Mouse (Mus musculus) hindbrain, embryonic 11.5 days (tissue): ENCODE data around the gene Cacng3. TPM values are rescaled to one million over a fixed set of nuclear protein-coding genes. Genes with fewer than 3 reads are reported as not detected.

Experiments
- ATAC-seq: fragments of 200-750 bp; cut with Nextera tagmentation; 2 replicates; pipeline ENCODE4 v1.8.0; 2017; ENCODE audit warnings: mild to moderate bottlenecking, moderate TSS enrichment, moderate library complexity; ENCODE audit not compliant: low FRiP score
- DNase-seq: peaks from one replicate; pipeline ENCODE4 v3.0.0-alpha.2; 2015; ENCODE audit warnings: low spot score
- H3K27ac ChIP-seq: fragments of 300-500 bp; sonication (generic); 2 replicates; pipeline ENCODE4 v1.5.1; 2014; ENCODE audit warnings: mild to moderate bottlenecking, low read depth, low read length
- H3K27me3 ChIP-seq: fragments of 300-500 bp; sonication (generic); 2 replicates; pipeline ENCODE4 v1.6.1; 2014; ENCODE audit warnings: mild to moderate bottlenecking, low read length, moderate library complexity, mixed read lengths; ENCODE audit not compliant: control insufficient read depth, insufficient read depth
- H3K36me3 ChIP-seq: fragments of 300-500 bp; sonication (generic); 2 replicates; pipeline ENCODE4 v1.6.1; 2014; ENCODE audit warnings: mild to moderate bottlenecking, low read length, moderate library complexity, mixed read lengths; ENCODE audit not compliant: control insufficient read depth, insufficient read depth
- H3K4me1 ChIP-seq: fragments of 300-500 bp; sonication (generic); replicated peaks from 2 replicates; pipeline ENCODE4 v1.6.1; 2014; ENCODE audit warnings: low read length, mixed read lengths; ENCODE audit not compliant: control insufficient read depth, insufficient read depth
- H3K4me2 ChIP-seq: fragments of 300-500 bp; sonication (generic); replicated peaks from 2 replicates; pipeline ENCODE4 v1.6.1; 2014; ENCODE audit warnings: mild to moderate bottlenecking, low read depth, low read length
- H3K4me3 ChIP-seq: fragments of 300-500 bp; sonication (generic); 2 replicates; pipeline ENCODE4 v1.5.1; 2014; ENCODE audit warnings: low read depth, low read length
- H3K9ac ChIP-seq: fragments of 300-500 bp; sonication (generic); 2 replicates; pipeline ENCODE4 v1.6.1; 2014; ENCODE audit warnings: low read depth, low read length
- H3K9me3 ChIP-seq: fragments of 300-500 bp; sonication (generic); 2 replicates; pipeline ENCODE4 v1.6.1; 2016; ENCODE audit warnings: low read length; ENCODE audit not compliant: control insufficient read depth
- WGBS: fragments of 180-500 bp; shearing (Covaris S2); extraction: QIAGEN DNeasy Blood & Tissue Kit; methylation state at CpG from one replicate; pipeline ENCODE4 v1.1.7; 2014; 5-methylcytosine and 5-hydroxymethylcytosine counted together
- polyA plus RNA-seq: library from polyadenylated mRNA; unstranded; fragments of >200 nt; fragmentation: Nextera tagmentation; extraction: Ambion mirVana; gene quantifications from 2 replicates; pipeline ENCODE4 v1.2.1, GENCODE M21; 2014

Cacng3 gene
- polyA plus RNA-seq, 1 experiment from 2014 or later, result 2.1 TPM

DNA sequence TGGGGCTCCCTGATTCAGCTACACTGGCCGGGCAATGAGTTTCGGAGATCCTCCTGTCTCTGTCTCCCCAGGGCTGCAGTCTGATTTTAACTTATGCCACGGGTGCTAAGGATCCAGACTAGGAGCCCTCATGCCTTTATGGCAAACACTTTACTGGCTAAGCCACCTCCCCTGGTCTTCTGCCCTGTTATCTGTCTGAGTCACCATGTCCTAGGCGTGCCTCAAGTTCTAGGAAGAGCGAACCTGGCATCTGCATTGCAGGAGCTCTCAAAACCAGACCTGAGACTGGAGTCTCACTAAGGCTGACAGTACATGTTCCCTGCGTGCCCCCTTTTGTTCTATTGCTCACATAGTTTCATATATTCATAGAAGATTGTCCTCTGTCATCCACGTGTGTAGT lies 119.6 kb downstream of the Cacng3 start:
- no peak overlapping the region for H3K9ac ChIP-seq
- H3K4me2 ChIP-seq, result no peak overlapping the region
- no peaks in the 10 kb centered on the region for H3K36me3 ChIP-seq
- DNase-seq (no peak), ATAC-seq (no peak)
- H3K4me1 ChIP-seq, result no peaks in the 10 kb centered on the region
- H3K4me3 ChIP-seq, result no peak overlapping the region
- WGBS, result 91% methylated on average over 7 of the region's 7 CpGs
- no peak overlapping the region for H3K27ac ChIP-seq
- H3K9me3 ChIP-seq, result no peaks in the 10 kb centered on the region
- no peaks in the 10 kb centered on the region for H3K27me3 ChIP-seq

DNA sequence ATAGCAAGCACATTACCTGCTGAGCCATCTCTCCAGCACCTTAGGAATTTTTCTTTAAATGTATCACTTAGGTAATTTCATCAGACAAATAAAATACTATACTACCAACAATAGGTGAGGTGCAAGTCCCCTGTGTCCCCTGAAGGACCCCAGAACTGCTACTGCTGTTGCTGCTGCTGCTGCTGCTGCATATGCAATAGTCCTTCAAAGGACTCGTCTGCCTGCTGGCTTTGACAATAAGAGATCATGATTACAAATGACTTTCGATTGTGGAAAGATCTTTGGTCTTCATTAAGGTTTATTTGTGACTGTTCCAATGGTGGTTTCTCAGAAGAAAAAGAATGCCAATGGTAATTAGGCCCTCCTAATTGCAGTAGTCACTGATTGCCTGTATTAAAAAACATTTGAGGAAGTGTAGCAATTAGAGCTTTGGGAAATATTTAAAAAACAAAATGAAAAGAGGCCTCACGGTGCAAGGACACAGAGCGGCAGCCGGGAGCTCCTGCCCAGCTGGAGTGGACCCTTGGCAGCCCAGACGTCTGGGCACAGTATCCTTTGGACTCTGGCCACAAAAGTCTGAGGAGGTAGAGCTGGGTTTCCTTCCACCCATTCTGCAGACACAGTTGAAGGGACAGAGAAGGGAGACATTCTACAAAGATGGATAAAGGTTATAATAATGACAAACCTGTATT lies 123.5 kb downstream of the Cacng3 start:
- ATAC-seq (no peak), DNase-seq (no peak)
- WGBS, result 62% methylated on average over 6 of the region's 6 CpGs
- H3K4me1 ChIP-seq, result no peaks in the 10 kb centered on the region
- H3K9ac ChIP-seq, result no peak overlapping the region
- H3K4me3 ChIP-seq, result no peak overlapping the region
- no peaks in the 10 kb centered on the region for H3K9me3 ChIP-seq
- H3K4me2 ChIP-seq, result no peak overlapping the region
- no peaks in the 10 kb centered on the region for H3K27me3 ChIP-seq
- H3K27ac ChIP-seq, result no peak overlapping the region
- H3K36me3 ChIP-seq, result no peaks in the 10 kb centered on the region

DNA sequence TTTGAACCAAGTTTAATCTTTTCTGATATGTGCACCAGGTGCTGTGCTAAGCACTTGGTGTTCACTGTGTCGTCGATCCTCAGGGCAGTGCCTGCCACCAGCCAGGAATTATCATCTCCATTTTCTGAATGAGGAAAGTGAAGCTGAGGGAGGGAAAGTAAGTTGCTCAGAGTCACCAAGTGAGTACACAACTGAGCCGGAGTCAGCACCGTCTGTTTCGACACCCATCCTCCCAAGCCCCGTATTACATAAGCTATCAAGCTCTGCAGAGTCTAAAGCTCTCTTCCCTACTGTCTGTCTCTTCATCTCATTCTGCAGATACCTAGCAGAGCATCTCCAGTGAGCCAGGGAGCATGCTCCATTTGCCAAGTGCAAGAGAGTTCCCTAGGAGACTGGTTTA lies 124.8 kb downstream of the Cacng3 start:
- WGBS, result 88% methylated on average over 6 of the region's 6 CpGs
- H3K4me2 ChIP-seq, result no peak overlapping the region
- no peak for ATAC-seq

DNA sequence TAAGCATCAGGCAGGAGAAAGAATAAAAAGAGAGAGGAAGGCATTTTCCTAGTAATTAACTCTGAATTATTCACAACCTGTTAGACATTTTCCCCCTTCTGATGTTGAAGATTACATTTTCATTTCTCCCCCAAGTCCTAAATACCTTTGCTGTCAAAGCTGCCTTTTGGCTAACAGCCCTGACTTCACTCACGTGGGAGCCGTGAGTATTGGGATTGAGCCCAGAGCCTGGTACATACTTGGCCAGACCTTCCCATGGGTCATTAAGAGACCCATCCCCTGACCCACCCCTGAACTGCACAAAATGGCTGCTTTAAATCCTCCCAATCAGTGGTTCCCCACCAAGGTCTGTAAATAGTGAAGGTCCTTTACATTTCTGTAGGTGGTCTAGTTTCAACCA lies 130.5 kb downstream of the Cacng3 start:
- ATAC-seq, result no peak
- WGBS, result 91% methylated on average over 2 of the region's 2 CpGs

More for the DNA sequence above, 124.8 kb downstream of the Cacng3 start:
- Histone ChIP-seq H3K9ac (no peak overlapping the region), H3K4me3 (no peak overlapping the region), H3K9me3 (no peaks in the 10 kb centered on the region), H3K4me1 (no peaks in the 10 kb centered on the region), H3K27me3 (no peaks in the 10 kb centered on the region), H3K27ac (no peak overlapping the region), H3K36me3 (no peaks in the 10 kb centered on the region)
- no peak for DNase-seq

GRCm38 (mm10) chr7:122803839-122804496 lies 133.7 kb downstream of the Cacng3 start:
- H3K27me3 ChIP-seq, result no peaks in the 10 kb centered on the region
- H3K4me1 ChIP-seq, result no peaks in the 10 kb centered on the region
- H3K9ac ChIP-seq, result no peak overlapping the region
- H3K27ac ChIP-seq, result no peak overlapping the region
- no peak overlapping the region for H3K4me2 ChIP-seq
- ATAC-seq (no peak), DNase-seq (no peak)
- H3K36me3 ChIP-seq, result no peaks in the 10 kb centered on the region
- WGBS, result 78% methylated on average over 9 of the region's 9 CpGs
- H3K4me3 ChIP-seq, result no peak overlapping the region
- no peaks in the 10 kb centered on the region for H3K9me3 ChIP-seq

More for the DNA sequence above, 130.5 kb downstream of the Cacng3 start:
- no peak overlapping the region for H3K4me2 ChIP-seq
- H3K4me3 ChIP-seq, result no peak overlapping the region
- no peak overlapping the region for H3K9ac ChIP-seq
- no peaks in the 10 kb centered on the region for H3K4me1 ChIP-seq
- no peaks in the 10 kb centered on the region for H3K27me3 ChIP-seq
- H3K9me3 ChIP-seq, result no peaks in the 10 kb centered on the region
- DNase-seq, result no peak
- no peak overlapping the region for H3K27ac ChIP-seq
- no peaks in the 10 kb centered on the region for H3K36me3 ChIP-seq

DNA sequence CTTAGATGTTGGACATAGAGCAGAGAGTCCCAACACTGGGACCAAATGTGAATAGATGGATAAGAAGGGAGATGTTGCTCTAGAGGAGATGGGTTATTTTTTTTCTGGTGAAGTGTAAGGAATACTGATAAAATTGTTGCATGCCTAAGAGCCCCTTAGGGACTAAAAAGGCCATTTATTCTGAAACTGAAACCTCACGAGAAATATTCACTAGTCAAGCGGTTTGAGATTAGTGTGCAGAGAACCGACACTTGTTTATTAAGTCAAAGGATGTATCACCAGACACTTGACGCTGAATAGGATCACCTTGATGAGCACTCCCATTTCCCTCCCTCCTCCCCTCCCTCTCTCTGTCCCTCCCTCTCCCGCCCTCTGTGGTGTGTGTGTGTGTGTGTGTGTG lies 136.2 kb downstream of the Cacng3 start:
- WGBS, result 87% methylated on average over 4 of the region's 5 CpGs
- H3K9ac ChIP-seq, result no peak overlapping the region
- no peaks in the 10 kb centered on the region for H3K4me1 ChIP-seq
- ATAC-seq (no peak), DNase-seq (no peak)
- no peak overlapping the region for H3K27ac ChIP-seq
- no peak overlapping the region for H3K4me3 ChIP-seq
- no peaks in the 10 kb centered on the region for H3K27me3 ChIP-seq
- no peaks in the 10 kb centered on the region for H3K9me3 ChIP-seq
- no peak overlapping the region for H3K4me2 ChIP-seq
- H3K36me3 ChIP-seq, result no peaks in the 10 kb centered on the region

DNA sequence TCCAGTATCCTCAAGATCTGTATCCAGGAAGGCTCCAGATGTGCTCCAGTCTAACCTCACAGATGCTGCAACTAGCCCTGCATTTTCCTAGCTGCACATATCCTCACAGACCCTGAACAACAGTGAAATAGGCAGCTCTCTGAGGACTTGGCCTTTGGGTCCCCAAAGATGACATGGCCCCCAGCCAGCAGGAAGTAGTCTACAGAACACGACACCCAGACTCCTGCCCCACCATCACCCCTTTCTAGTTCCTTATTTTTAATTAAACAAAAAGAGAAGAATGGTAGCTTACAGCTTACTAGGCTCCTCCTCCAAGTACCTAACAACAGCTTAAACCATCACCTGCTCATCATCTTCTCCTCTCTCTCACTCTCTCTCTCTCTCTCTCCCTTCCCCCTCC lies 143.4 kb downstream of the Cacng3 start:
- Histone ChIP-seq H3K4me1 (no peaks in the 10 kb centered on the region), H3K4me3 (no peak overlapping the region), H3K27ac (no peak overlapping the region), H3K27me3 (no peaks in the 10 kb centered on the region), H3K9ac (no peak overlapping the region), H3K4me2 (no peak overlapping the region), H3K36me3 (no peaks in the 10 kb centered on the region), H3K9me3 (no peaks in the 10 kb centered on the region)
- WGBS, result 57% methylated on average over 1 of the region's 1 CpGs
- no peak for DNase-seq
- no peak for ATAC-seq

DNA sequence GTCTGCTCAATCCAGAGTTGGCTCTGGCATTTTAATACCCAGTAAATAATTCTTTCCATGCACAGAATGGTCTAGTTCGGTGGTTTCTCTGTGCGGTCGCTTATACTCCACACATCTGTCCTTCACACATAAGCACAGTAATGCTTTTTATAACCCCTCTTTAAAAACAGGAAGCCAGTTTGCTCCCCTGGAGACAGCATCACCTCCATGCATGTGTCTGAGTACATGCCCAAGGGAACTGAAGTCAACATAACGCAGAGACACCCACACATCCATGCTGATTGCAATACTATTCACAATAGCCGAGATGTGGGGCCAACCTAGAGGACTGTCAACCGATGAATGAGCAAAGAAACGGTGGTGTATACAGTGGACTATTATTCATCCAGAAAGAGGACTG lies 147.3 kb downstream of the Cacng3 start:
- no peak overlapping the region for H3K9ac ChIP-seq

More for the DNA sequence above, 147.3 kb downstream of the Cacng3 start:
- WGBS, result 89% methylated on average over 7 of the region's 7 CpGs
- Histone ChIP-seq H3K27me3 (no peaks in the 10 kb centered on the region), H3K4me3 (no peak overlapping the region), H3K9me3 (no peaks in the 10 kb centered on the region), H3K36me3 (no peaks in the 10 kb centered on the region), H3K4me2 (no peak overlapping the region), H3K4me1 (no peaks in the 10 kb centered on the region), H3K27ac (no peak overlapping the region)
- no peak for DNase-seq
- ATAC-seq, result no peak
